Mouse (Mus musculus) limb, embryonic 13.5 days (tissue): ENCODE results near the gene Angptl2. TPM values are rescaled to one million over a fixed set of nuclear protein-coding genes. Genes with fewer than 3 reads are reported as not detected.

Source experiments
- ATAC-seq: fragments of 200-750 bp; cut with Nextera tagmentation; 2 replicates; pipeline ENCODE4 v1.8.0; 2017; ENCODE audit warnings: low read depth, moderate number of reproducible peaks, moderate TSS enrichment; ENCODE audit not compliant: low FRiP score
- H3K27ac ChIP-seq: fragments of 300-500 bp; sonication (generic); 2 replicates; pipeline ENCODE4 v1.5.1; 2015; ENCODE audit warnings: inconsistent platforms, mild to moderate bottlenecking, moderate library complexity
- H3K27me3 ChIP-seq: fragments of 300-500 bp; sonication (generic); 2 replicates; pipeline ENCODE4 v1.6.1; 2015; ENCODE audit warnings: mild to moderate bottlenecking, inconsistent platforms
- H3K36me3 ChIP-seq: fragments of 300-500 bp; sonication (generic); 2 replicates; pipeline ENCODE4 v1.6.1; 2015; ENCODE audit warnings: inconsistent platforms, mild to moderate bottlenecking, moderate library complexity
- H3K4me1 ChIP-seq: fragments of 300-500 bp; sonication (generic); 2 replicates; pipeline ENCODE4 v1.6.1; 2015; ENCODE audit warnings: inconsistent platforms
- H3K4me2 ChIP-seq: fragments of 300-500 bp; sonication (generic); replicated peaks from 2 replicates; pipeline ENCODE4 v1.6.1; 2015; ENCODE audit warnings: inconsistent platforms, mild to moderate bottlenecking, moderate library complexity
- H3K4me3 ChIP-seq: fragments of 300-500 bp; sonication (generic); 2 replicates; pipeline ENCODE4 v1.5.1; 2015; ENCODE audit warnings: moderate library complexity, mild to moderate bottlenecking, inconsistent platforms
- H3K9ac ChIP-seq: fragments of 300-500 bp; sonication (generic); 2 replicates; pipeline ENCODE4 v1.6.1; 2015; ENCODE audit warnings: mild to moderate bottlenecking, inconsistent platforms
- H3K9me3 ChIP-seq: fragments of 300-500 bp; sonication (generic); 2 replicates; pipeline ENCODE4 v1.6.1; 2016; ENCODE audit warnings: inconsistent platforms
- WGBS: fragments of 180-500 bp; shearing (Covaris S2); methylation state at CpG from one replicate; pipeline ENCODE4 v1.1.7; 2015; 5-methylcytosine and 5-hydroxymethylcytosine counted together
- polyA plus RNA-seq: library from polyadenylated mRNA; unstranded; fragments of >200 nt; fragmentation: Nextera tagmentation; extraction: Ambion mirVana; gene quantifications from 2 replicates; pipeline ENCODE4 v1.2.1, GENCODE M21; 2015

Angptl2 gene
- polyA plus RNA-seq, 1 experiment from 2014 or later: 76.0 TPM

DNA sequence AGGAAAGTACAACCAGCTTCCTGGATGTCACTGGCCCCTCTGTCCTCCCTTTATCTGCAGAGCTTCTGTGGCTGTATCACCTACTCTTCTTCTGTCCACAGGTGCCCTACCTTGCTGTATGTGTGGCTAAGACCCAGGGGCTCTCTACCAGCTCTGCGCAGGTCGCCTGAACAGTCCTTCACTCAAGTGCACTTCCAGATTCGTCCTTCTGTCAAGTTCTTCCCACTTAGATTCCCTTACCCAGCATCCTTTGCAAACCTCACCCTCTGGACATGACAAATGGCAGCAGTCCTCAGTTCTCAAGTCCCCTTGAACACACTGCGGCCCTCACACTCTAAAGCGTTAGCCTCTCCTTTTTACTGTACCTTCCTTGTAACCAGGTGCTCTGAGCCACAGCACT lies 65.9 kb downstream of the Angptl2 start:
- H3K27me3 ChIP-seq: no peaks in the 10 kb centered on the region
- H3K4me3 ChIP-seq: no peak overlapping the region
- no peak overlapping the region for H3K4me2 ChIP-seq
- no peaks in the 10 kb centered on the region for H3K36me3 ChIP-seq
- no peak overlapping the region for H3K9ac ChIP-seq
- no peak overlapping the region for H3K27ac ChIP-seq
- H3K9me3 ChIP-seq: no peaks in the 10 kb centered on the region
- 81% methylated on average over 5 of the region's 5 CpGs for WGBS
- ATAC-seq: no peak
- no peaks in the 10 kb centered on the region for H3K4me1 ChIP-seq

DNA sequence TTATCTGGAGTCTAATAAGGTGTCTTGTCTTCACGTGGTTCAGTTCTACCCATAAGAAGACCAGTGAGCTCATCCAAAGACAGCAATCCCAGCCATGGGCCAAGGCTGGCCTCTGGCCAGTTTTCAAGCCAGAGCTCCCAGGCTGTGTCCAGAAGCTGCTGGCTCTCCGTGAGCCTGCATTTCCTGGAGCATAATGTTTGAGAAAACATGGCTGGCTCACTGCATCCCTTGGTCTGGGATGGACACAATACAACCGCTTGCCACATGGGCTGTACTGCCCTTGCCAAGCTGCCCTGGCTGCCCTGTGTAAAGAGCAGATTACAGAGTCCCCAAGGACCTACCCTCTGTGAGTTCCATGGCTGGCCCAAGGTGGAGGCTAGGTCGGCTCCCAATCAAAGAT lies 67.0 kb downstream of the Angptl2 start:
- no peak for ATAC-seq
- 64% methylated on average over 4 of the region's 4 CpGs for WGBS
- H3K4me1 ChIP-seq: no peaks in the 10 kb centered on the region
- no peak overlapping the region for H3K4me3 ChIP-seq
- H3K27ac ChIP-seq: no peak overlapping the region
- H3K9ac ChIP-seq: no peak overlapping the region
- H3K36me3 ChIP-seq: no peaks in the 10 kb centered on the region
- no peak overlapping the region for H3K4me2 ChIP-seq
- peaks cover 6% of the 10 kb centered on the region; the same call in 1 of the 2 replicates for H3K9me3 ChIP-seq
- H3K27me3 ChIP-seq: no peaks in the 10 kb centered on the region

GRCm38 (mm10) chr2:33283674-33284073 lies 67.8 kb downstream of the Angptl2 start:
- H3K9me3 ChIP-seq: peaks cover 6% of the 10 kb centered on the region; the same call in 1 of the 2 replicates
- H3K27me3 ChIP-seq: no peaks in the 10 kb centered on the region
- no peak overlapping the region for H3K9ac ChIP-seq
- no peak overlapping the region for H3K4me3 ChIP-seq
- H3K27ac ChIP-seq: no peak overlapping the region
- no peak for ATAC-seq
- no peaks in the 10 kb centered on the region for H3K4me1 ChIP-seq
- no peaks in the 10 kb centered on the region for H3K36me3 ChIP-seq
- 64% methylated on average over 2 of the region's 2 CpGs for WGBS
- no peak overlapping the region for H3K4me2 ChIP-seq

- no peak overlapping the region for H3K9ac ChIP-seq
- H3K9me3 ChIP-seq: peaks cover 6% of the 10 kb centered on the region; the same call in 1 of the 2 replicates
- no peak for ATAC-seq
- H3K27ac ChIP-seq: no peak overlapping the region
- H3K4me1 ChIP-seq: no peaks in the 10 kb centered on the region
- no peak overlapping the region for H3K4me3 ChIP-seq
- no peaks in the 10 kb centered on the region for H3K27me3 ChIP-seq
- H3K4me2 ChIP-seq: no peak overlapping the region
- WGBS: 93% methylated on average over 5 of the region's 5 CpGs
- no peaks in the 10 kb centered on the region for H3K36me3 ChIP-seq
Observed at GRCm38 (mm10) chr2:33288837-33289236, 73.0 kb downstream of the Angptl2 start.

DNA sequence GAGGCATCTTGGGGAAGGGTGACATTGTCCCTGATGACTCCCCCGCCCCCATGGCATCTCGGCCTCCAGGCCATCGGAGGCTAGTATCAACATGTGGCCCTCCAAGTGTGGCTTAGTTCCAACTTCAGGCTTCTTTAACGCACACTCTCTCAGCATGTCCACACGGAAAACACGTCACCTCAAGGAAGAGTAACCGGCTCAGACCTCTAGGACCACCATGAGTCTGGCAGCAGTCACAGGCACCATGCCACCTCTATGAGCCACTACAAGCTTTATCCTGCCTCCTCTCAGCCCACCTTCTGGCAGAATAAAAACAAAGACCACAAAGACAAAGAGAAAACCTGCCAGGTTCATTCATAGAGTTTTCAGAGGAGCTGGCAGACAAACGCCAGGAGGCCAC lies 74.6 kb downstream of the Angptl2 start:
- H3K36me3 ChIP-seq: no peaks in the 10 kb centered on the region
- 80% methylated on average over 8 of the region's 8 CpGs for WGBS
- no peaks in the 10 kb centered on the region for H3K4me1 ChIP-seq
- H3K27me3 ChIP-seq: no peaks in the 10 kb centered on the region
- ATAC-seq: no peak
- no peak overlapping the region for H3K27ac ChIP-seq
- no peak overlapping the region for H3K4me2 ChIP-seq
- H3K4me3 ChIP-seq: no peak overlapping the region
- no peak overlapping the region for H3K9ac ChIP-seq
- H3K9me3 ChIP-seq: peaks cover 6% of the 10 kb centered on the region; the same call in 1 of the 2 replicates

- H3K4me1 ChIP-seq: no peaks in the 10 kb centered on the region
- no peak for ATAC-seq
- 82% methylated on average over 2 of the region's 2 CpGs for WGBS
Observed at GRCm38 (mm10) chr2:33292057-33292456, 76.2 kb downstream of the Angptl2 start.

GRCm38 (mm10) chr2:33295115-33295514 lies 79.2 kb downstream of the Angptl2 start:
- no peak overlapping the region for H3K4me3 ChIP-seq
- H3K27ac ChIP-seq: no peak overlapping the region
- WGBS: 85% methylated on average over 5 of the region's 5 CpGs
- no peak overlapping the region for H3K4me2 ChIP-seq
- no peak for ATAC-seq
- peaks cover 5% of the 10 kb centered on the region for H3K4me1 ChIP-seq
- no peaks in the 10 kb centered on the region for H3K27me3 ChIP-seq
- no peak overlapping the region for H3K9ac ChIP-seq
- no peaks in the 10 kb centered on the region for H3K9me3 ChIP-seq
- no peaks in the 10 kb centered on the region for H3K36me3 ChIP-seq

More at GRCm38 (mm10) chr2:33292057-33292456, 76.2 kb downstream of the Angptl2 start:
- peaks cover 5% of the 10 kb centered on the region; the same call in 1 of the 2 replicates for H3K9me3 ChIP-seq
- no peak overlapping the region for H3K27ac ChIP-seq
- no peak overlapping the region for H3K4me3 ChIP-seq
- no peaks in the 10 kb centered on the region for H3K27me3 ChIP-seq
- H3K9ac ChIP-seq: no peak overlapping the region
- no peaks in the 10 kb centered on the region for H3K36me3 ChIP-seq
- no peak overlapping the region for H3K4me2 ChIP-seq

Other genes with a start within 250 kb of the Angptl2 start
- gene Slc2a8, start 234.0 kb upstream of the Angptl2 start, polyA plus RNA-seq: 27.3 and 28.9 TPM in 2 replicates
- 13.4 and 13.8 TPM in 2 replicates for gene Garnl3, start 84.4 kb upstream of the Angptl2 start, polyA plus RNA-seq
- 4.3 and 5.1 TPM in 2 replicates for gene Ralgps1, start 155.4 kb downstream of the Angptl2 start, polyA plus RNA-seq
- gene Zbtb34, start 215.3 kb downstream of the Angptl2 start, polyA plus RNA-seq: 5.8 and 7.4 TPM in 2 replicates